8 mouse cellular contexts compared by ENCODE assay signal in the genomic region with DNA sequence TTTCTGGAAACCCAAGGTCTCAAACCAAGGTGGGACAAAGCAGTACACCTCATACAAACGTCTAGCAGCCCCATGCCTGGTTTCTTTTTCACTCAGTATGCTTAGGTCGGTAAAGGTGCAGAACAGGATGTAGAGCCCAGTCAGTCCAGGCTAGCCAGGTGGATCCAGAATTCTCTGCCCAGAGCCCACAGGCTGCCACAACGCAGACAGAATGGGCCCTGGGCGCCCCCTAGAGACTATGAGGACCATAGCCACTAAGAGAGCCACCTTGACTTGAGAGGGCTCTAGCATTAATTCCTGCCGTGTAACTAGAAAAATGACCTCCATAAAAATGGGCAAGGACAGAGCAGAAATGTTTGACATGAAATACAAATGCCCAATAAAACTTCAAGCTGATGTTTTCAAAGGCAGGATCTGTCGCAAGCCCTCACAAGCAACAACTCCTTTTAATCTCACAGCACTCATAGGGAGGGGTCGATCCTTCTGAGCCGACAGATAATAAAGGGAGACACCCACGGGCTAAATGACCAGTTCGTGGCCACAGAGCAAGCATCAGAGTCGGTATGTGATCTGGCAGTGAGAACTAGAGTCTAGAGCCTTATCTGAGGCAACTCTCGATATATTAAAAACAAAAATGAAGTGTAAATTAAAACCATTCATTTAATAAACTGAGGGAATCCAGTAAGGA. TPM values are rescaled to one million over a fixed set of nuclear protein-coding genes. Genes with fewer than 3 reads are reported as not detected.
A peak's percentile ranks its signal among the peaks of the same experiment; 100 is the strongest.
DNase-seq lines count a peak whose midpoint lies in the region; ATAC-seq and TF ChIP-seq lines count a peak whose summit lies in the region.

No protein-coding gene starts in this region.

- H3K27ac ChIP-seq in testis, adult 2 months (ENCODE audit: control insufficient read depth, insufficient read depth, low read depth, low read length) = no peak overlapping the region
- H3K27ac ChIP-seq in forebrain, embryonic 16.5 days (ENCODE audit: low read length) = no peak overlapping the region
- H3K27ac ChIP-seq in hindbrain, postnatal 0 days = no peak overlapping the region

- no peak for TF ChIP-seq POLR2A in testis, adult 2 months (IDR thresholded peaks at IDR 0.05; ENCODE audit: control insufficient read depth, low read depth, low read length)

- peaks cover 5% of the 10 kb centered on the region for H3K4me1 ChIP-seq in testis, adult 2 months (ENCODE audit: control insufficient read depth, insufficient read depth, low read length)
- H3K4me1 ChIP-seq in forebrain, embryonic 16.5 days (replicated peaks; ENCODE audit: control insufficient read depth, insufficient read depth, low read length) = peaks cover 10% of the 10 kb centered on the region
- H3K4me1 ChIP-seq in hindbrain, postnatal 0 days (ENCODE audit: insufficient read depth, low read length) = 0 out of 2 replicates have a peak, but pooled peaks cover 11% of the 10 kb centered on the region

- no peak overlapping the region for H3K4me2 ChIP-seq in forebrain, embryonic 16.5 days (ENCODE audit: low read length)
- no peak overlapping the region for H3K4me2 ChIP-seq in hindbrain, postnatal 0 days (ENCODE audit: low read depth, low read length)

- H3K27me3 ChIP-seq in testis, adult 2 months (ENCODE audit: control insufficient read depth, insufficient read depth, low read length) = no peaks in the 10 kb centered on the region
- no peaks in the 10 kb centered on the region for H3K27me3 ChIP-seq in forebrain, embryonic 16.5 days (replicated peaks; ENCODE audit: control insufficient read depth, insufficient read depth, low read length)
- no peaks in the 10 kb centered on the region for H3K27me3 ChIP-seq in hindbrain, postnatal 0 days (ENCODE audit: insufficient read depth, low read length)

- ATAC-seq in forebrain, embryonic 16.5 days = peak; percentile 57
- peak; percentile 49; the same call in 1 of the 2 replicates for ATAC-seq in hindbrain, postnatal 0 days

- peak; percentile 44; the same call in 1 of the 2 replicates for TF ChIP-seq CTCF in testis, adult 2 months (IDR thresholded peaks at IDR 0.05; ENCODE audit: control insufficient read depth, insufficient read depth, insufficient replicate concordance, low read depth, low read length)
- peak; percentile 72 for TF ChIP-seq CTCF in hindbrain, postnatal 0 days (IDR thresholded peaks at IDR 0.05; ENCODE audit: low read depth)

- no peaks in the 10 kb centered on the region for H3K9me3 ChIP-seq in forebrain, embryonic 16.5 days (ENCODE audit: control insufficient read depth, low read length)
- H3K9me3 ChIP-seq in hindbrain, postnatal 0 days (ENCODE audit: low read length) = no peaks in the 10 kb centered on the region

- H3K36me3 ChIP-seq in testis, adult 2 months (ENCODE audit: control insufficient read depth, insufficient read depth, low read length) = no peaks in the 10 kb centered on the region
- H3K36me3 ChIP-seq in forebrain, embryonic 16.5 days (ENCODE audit: control insufficient read depth, insufficient read depth) = no peaks in the 10 kb centered on the region
- H3K36me3 ChIP-seq in hindbrain, postnatal 0 days (ENCODE audit: insufficient read depth, low read length) = no peaks in the 10 kb centered on the region

- H3K9ac ChIP-seq in forebrain, embryonic 16.5 days (replicated peaks; ENCODE audit: low read depth, low read length) = no peak overlapping the region
- no peak overlapping the region for H3K9ac ChIP-seq in hindbrain, postnatal 0 days (replicated peaks; ENCODE audit: low read length)

- WGBS in forebrain, embryonic 16.5 days = 47% methylated on average over 12 of the region's 12 CpGs
- WGBS in hindbrain, postnatal 0 days = 37% methylated on average over 12 of the region's 12 CpGs

- no peak for DNase-seq in testis, postnatal 14 days (ENCODE audit: low spot score)
- DNase-seq in cerebellum, adult 11 months = peak; percentile 59
- peak; percentile 76 for DNase-seq in hindbrain, postnatal 0 days (ENCODE audit: low spot score)
- peak; percentile 68 to 72 for DNase-seq in left cerebral cortex, adult 18-20 months (ENCODE audit: low spot score in 2 of 2)
- DNase-seq in lung, postnatal 4 days = peak; percentile 52 to 65
- peak; percentile 26 for DNase-seq in thymus, postnatal 0 days (ENCODE audit: low spot score)

- no peak overlapping the region for H3K4me3 ChIP-seq in testis, adult 2 months (ENCODE audit: control insufficient read depth, low read depth, low read length)
- H3K4me3 ChIP-seq in forebrain, embryonic 16.5 days (replicated peaks; ENCODE audit: low read length) = no peak overlapping the region
- H3K4me3 ChIP-seq in hindbrain, postnatal 0 days (ENCODE audit: low read length) = no peak overlapping the region

RNA-seq across cellular contexts. Expression of gene Zfp90, which starts 11.7 kb away (rescaled TPM):
- polyA plus RNA-seq in testis, adult 2 months (2012; rRNA removed) = 1.1 TPM in 2 replicates
- polyA plus RNA-seq in forebrain, embryonic 16.5 days (2015; fragmentation: Nextera tagmentation; extraction: Ambion mirVana) = 59.2 and 61.3 TPM in 2 replicates
- total RNA-seq in hindbrain, postnatal 0 days (2014; rRNA removed) = 22.6 and 26.2 TPM in 2 replicates
- 31.5 and 32.2 TPM in 2 replicates for polyA plus RNA-seq in hindbrain, postnatal 0 days (2015; fragmentation: Nextera tagmentation; extraction: Ambion mirVana)
- total RNA-seq in left cerebral cortex, adult 18-20 months (2021) = 10 to 100 TPM; 10.8 to 11.6 TPM
- 10.5 and 11.9 TPM in 2 replicates for polyA plus RNA-seq in thymus, postnatal 0 days (2015; fragmentation: Nextera tagmentation; extraction: Ambion mirVana)
